Mouse (Mus musculus) kidney, postnatal 0 days (tissue): Measurements from ENCODE around the gene Pum2. TPM values are rescaled to one million over a fixed set of nuclear protein-coding genes. Genes with fewer than 3 reads are reported as not detected.

Experiments
- ATAC-seq: fragments of 200-750 bp; cut with Nextera tagmentation; replicated peaks from 2 replicates; pipeline ENCODE4 v1.8.0; 2017; ENCODE audit warnings: low read depth, moderate number of reproducible peaks, moderate TSS enrichment, moderate library complexity; ENCODE audit not compliant: low FRiP score
- DNase-seq: peaks from one replicate; pipeline ENCODE4 v3.0.0-alpha.2; 2016; ENCODE audit warnings: low spot score
- H3K27ac ChIP-seq: fragments of 300-500 bp; sonication (generic); 2 replicates; pipeline ENCODE4 v1.5.1; 2014; ENCODE audit warnings: mild to moderate bottlenecking
- H3K27me3 ChIP-seq: fragments of 300-500 bp; sonication (generic); 2 replicates; pipeline ENCODE4 v1.6.1; 2014; ENCODE audit warnings: low read length, mixed read lengths; ENCODE audit not compliant: insufficient read depth
- H3K36me3 ChIP-seq: fragments of 300-500 bp; sonication (generic); 2 replicates; pipeline ENCODE4 v1.6.1; 2014; ENCODE audit warnings: low read length, mixed read lengths; ENCODE audit not compliant: insufficient read depth
- H3K4me1 ChIP-seq: fragments of 300-500 bp; sonication (generic); replicated peaks from 2 replicates; pipeline ENCODE4 v1.6.1; 2014; ENCODE audit warnings: antibody characterized with exemption, low read length, mixed read lengths; ENCODE audit not compliant: insufficient read depth
- H3K4me2 ChIP-seq: fragments of 300-500 bp; sonication (generic); 2 replicates; pipeline ENCODE4 v1.6.1; 2014; ENCODE audit warnings: mild to moderate bottlenecking, low read length, moderate library complexity, mixed read lengths
- H3K4me3 ChIP-seq: fragments of 300-500 bp; sonication (generic); replicated peaks from 2 replicates; pipeline ENCODE4 v1.5.1; 2014; ENCODE audit warnings: low read depth, low read length
- H3K9ac ChIP-seq: fragments of 300-500 bp; sonication (generic); 2 replicates; pipeline ENCODE4 v1.6.1; 2014; ENCODE audit warnings: low read depth, low read length
- H3K9me3 ChIP-seq: fragments of 300-500 bp; sonication (generic); replicated peaks from 2 replicates; pipeline ENCODE4 v1.6.1; 2016; ENCODE audit warnings: low read length, inconsistent platforms, mixed read lengths
- CTCF ChIP-seq: IDR thresholded peaks from 2 replicates; pipeline ENCODE4 v1.5.1; 2016; ENCODE audit warnings: antibody characterized with exemption, low read depth, mild to moderate bottlenecking, moderate library complexity
- WGBS: fragments of 180-500 bp; shearing (Covaris S2); extraction: QIAGEN DNeasy Blood & Tissue Kit; methylation state at CpG from one replicate; pipeline ENCODE4 v1.1.7; 2014; 5-methylcytosine and 5-hydroxymethylcytosine counted together
- polyA plus RNA-seq: library from polyadenylated mRNA; unstranded; fragments of >200 nt; fragmentation: Nextera tagmentation; extraction: Ambion mirVana; gene quantifications from 2 replicates; pipeline ENCODE4 v1.2.1, GENCODE M21; 2015

Pum2 gene
- 35.5 and 39.5 TPM in 2 replicates for polyA plus RNA-seq

DNA sequence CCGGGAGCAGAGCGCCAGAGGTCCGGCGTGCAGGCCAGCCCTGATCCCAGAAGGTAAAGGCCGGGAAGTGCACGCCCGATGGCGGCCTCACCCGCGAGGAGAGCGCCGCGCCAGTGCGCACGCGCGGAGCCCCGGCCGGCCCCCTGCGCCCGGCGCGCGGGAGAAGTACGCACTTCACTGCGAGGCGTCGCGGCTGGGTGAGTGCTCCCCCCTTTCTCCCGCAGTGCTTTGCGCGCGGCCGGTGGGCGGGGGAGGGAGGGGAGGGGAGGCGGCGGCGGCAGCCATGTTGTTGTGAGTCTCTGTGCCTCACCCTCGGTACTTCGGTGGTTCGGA lies at the start of gene Pum2:
Gene Pum2 (plus strand): TSS at position 161 of the 333 bp plus-strand sequence.
- Histone ChIP-seq H3K27me3 (no peaks in the 10 kb centered on the region), H3K27ac (peak within 1 kb of the TSS; percentile 99), H3K9ac (peak within 1 kb of the TSS; percentile 100), H3K9me3 (no peaks in the 10 kb centered on the region), H3K4me3 (peak within 1 kb of the TSS; percentile 98), H3K36me3 (no peaks in the 10 kb centered on the region), H3K4me2 (peak within 1 kb of the TSS; percentile 65), H3K4me1 (peaks cover 9% of the 10 kb centered on the region; the same call in 1 of the 2 replicates)
- peak; percentile 97 for DNase-seq
- no peak for TF ChIP-seq CTCF
- under 1% methylated on average over 34 of the region's 41 CpGs for WGBS
- ATAC-seq, result peak; percentile 98

GRCm38 (mm10) chr12:8629537-8629936 lies 44.4 kb upstream of the Pum2 start:
- ATAC-seq, result 0 out of 2 replicates have a peak, but pooled peaks have one; percentile 7

DNA sequence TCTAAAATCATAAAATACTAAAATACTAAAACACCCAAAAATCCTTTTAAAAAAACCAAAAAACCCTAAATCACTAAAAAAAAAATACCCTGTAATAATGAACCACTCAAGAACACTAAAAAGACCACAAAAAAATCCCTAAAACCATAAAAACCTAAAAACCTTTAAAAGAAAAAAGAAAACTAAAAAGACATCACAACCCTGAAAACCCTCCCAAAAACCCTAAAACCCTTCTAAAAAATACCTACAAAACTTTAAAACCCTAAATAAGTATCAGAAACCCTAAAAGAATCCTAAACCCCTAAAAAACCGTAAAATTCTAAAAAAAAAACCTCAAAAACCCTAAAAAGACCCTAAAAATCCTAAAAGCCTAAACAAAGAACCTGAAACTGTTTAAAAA lies 42.2 kb upstream of the Pum2 start:
- Histone ChIP-seq H3K4me3 (no peak overlapping the region), H3K36me3 (no peaks in the 10 kb centered on the region), H3K27me3 (no peaks in the 10 kb centered on the region), H3K4me1 (no peaks in the 10 kb centered on the region), H3K4me2 (no peak overlapping the region), H3K27ac (no peak overlapping the region), H3K9ac (no peak overlapping the region), H3K9me3 (no peaks in the 10 kb centered on the region)
- no peak for ATAC-seq
- no peak for DNase-seq
- no peak for TF ChIP-seq CTCF
- 88% methylated on average over 1 of the region's 1 CpGs for WGBS

More at GRCm38 (mm10) chr12:8629537-8629936, 44.4 kb upstream of the Pum2 start:
- H3K27ac ChIP-seq, result no peak overlapping the region
- H3K27me3 ChIP-seq, result no peaks in the 10 kb centered on the region
- H3K36me3 ChIP-seq, result no peaks in the 10 kb centered on the region
- no peak overlapping the region for H3K4me2 ChIP-seq
- WGBS, result 95% methylated on average over 6 of the region's 6 CpGs
- no peak for DNase-seq
- H3K4me1 ChIP-seq, result no peaks in the 10 kb centered on the region
- no peak overlapping the region for H3K4me3 ChIP-seq
- H3K9ac ChIP-seq, result no peak overlapping the region
- H3K9me3 ChIP-seq, result no peaks in the 10 kb centered on the region
- TF ChIP-seq CTCF, result no peak

- H3K36me3 ChIP-seq, result no peaks in the 10 kb centered on the region
- ATAC-seq (no peak), DNase-seq (peak; percentile 3)
- 80% methylated on average over 2 of the region's 2 CpGs for WGBS
- H3K4me3 ChIP-seq, result no peak overlapping the region
- no peaks in the 10 kb centered on the region for H3K4me1 ChIP-seq
- H3K27me3 ChIP-seq, result no peaks in the 10 kb centered on the region
- H3K9me3 ChIP-seq, result no peaks in the 10 kb centered on the region
- H3K4me2 ChIP-seq, result no peak overlapping the region
- no peak overlapping the region for H3K9ac ChIP-seq
- no peak for TF ChIP-seq CTCF
- no peak overlapping the region for H3K27ac ChIP-seq
Measured at GRCm38 (mm10) chr12:8632737-8633365, 41.1 kb upstream of the Pum2 start.

DNA sequence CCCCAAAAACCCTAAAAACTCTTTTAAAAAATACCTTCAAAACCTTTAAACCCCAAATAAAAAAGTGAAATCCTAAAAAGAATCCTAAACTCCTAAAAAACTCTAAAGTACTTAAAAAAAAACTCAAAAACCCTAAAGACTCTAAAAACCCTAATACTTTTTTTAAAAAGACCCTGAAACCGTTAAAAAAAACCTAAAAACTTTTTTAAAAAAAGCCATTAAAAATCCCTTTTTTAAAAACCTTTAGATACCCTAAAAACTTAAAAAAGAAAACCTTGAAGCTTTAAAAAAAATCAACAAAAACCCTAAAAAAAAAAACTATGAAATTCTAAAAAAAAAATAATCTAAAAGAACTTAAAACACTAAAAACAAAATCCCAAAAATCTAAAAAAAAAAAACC lies 39.6 kb upstream of the Pum2 start:
- Histone ChIP-seq H3K27me3 (no peaks in the 10 kb centered on the region), H3K9ac (no peak overlapping the region), H3K9me3 (no peaks in the 10 kb centered on the region), H3K4me2 (no peak overlapping the region), H3K27ac (no peak overlapping the region), H3K4me1 (no peaks in the 10 kb centered on the region), H3K36me3 (no peaks in the 10 kb centered on the region), H3K4me3 (no peak overlapping the region)
- TF ChIP-seq CTCF, result no peak
- ATAC-seq, result no peak
- DNase-seq, result peak; percentile 22
- 98% methylated on average over 1 of the region's 1 CpGs for WGBS

- 0 out of 2 replicates have a peak, but pooled peaks have one; percentile 40 for ATAC-seq
- H3K4me1 ChIP-seq, result no peaks in the 10 kb centered on the region
- H3K9ac ChIP-seq, result no peak overlapping the region
- H3K36me3 ChIP-seq, result no peaks in the 10 kb centered on the region
- H3K9me3 ChIP-seq, result no peaks in the 10 kb centered on the region
- WGBS, result 97% methylated on average over 4 of the region's 4 CpGs
- no peak overlapping the region for H3K27ac ChIP-seq
- no peak overlapping the region for H3K4me2 ChIP-seq
- no peak for TF ChIP-seq CTCF
- H3K27me3 ChIP-seq, result no peaks in the 10 kb centered on the region
- peak; percentile 4 for DNase-seq
- no peak overlapping the region for H3K4me3 ChIP-seq
Measured at GRCm38 (mm10) chr12:8635546-8635945, 38.4 kb upstream of the Pum2 start.

DNA sequence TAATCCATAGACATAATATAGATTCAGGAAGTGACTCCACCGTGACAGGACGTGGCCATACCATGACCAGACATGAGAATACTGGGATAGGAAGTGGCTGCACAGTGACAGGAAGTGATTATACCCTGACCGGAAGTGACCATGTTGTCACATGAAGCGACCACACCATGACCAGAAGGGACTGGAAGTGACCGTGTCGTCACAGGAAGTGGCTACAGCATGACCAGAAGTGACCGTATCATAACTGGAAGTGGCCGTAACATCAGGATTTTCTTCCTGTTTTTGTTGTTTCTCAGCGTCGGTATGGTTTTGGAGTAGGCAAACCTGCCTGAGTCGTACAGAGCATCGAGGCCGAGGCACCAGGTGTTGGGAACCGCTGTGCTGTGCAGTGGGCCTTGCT lies 37.0 kb upstream of the Pum2 start:
- no peaks in the 10 kb centered on the region for H3K4me1 ChIP-seq
- no peaks in the 10 kb centered on the region for H3K27me3 ChIP-seq
- WGBS, result 88% methylated on average over 14 of the region's 14 CpGs
- no peak for ATAC-seq
- no peak for TF ChIP-seq CTCF
- H3K4me3 ChIP-seq, result no peak overlapping the region
- H3K27ac ChIP-seq, result no peak overlapping the region
- H3K36me3 ChIP-seq, result no peaks in the 10 kb centered on the region
- peak; percentile 45 for DNase-seq
- H3K9ac ChIP-seq, result no peak overlapping the region
- no peaks in the 10 kb centered on the region for H3K9me3 ChIP-seq
- H3K4me2 ChIP-seq, result no peak overlapping the region
